17 mouse cellular contexts compared by ENCODE assay signal in genomic region chr8:61236506-61237268, GRCm38 (mm10). TPM values are rescaled to one million over a fixed set of nuclear protein-coding genes. Genes with fewer than 3 reads are reported as not detected.
DNase-seq lines count a peak whose midpoint lies in the region; ATAC-seq and TF ChIP-seq lines count a peak whose summit lies in the region.
"Had no signal": no experiment of that assay in that cellular context is flagged by ENCODE, and none has a peak within 500 bp of the region (broad histone marks: within the 10 kb centered on the region; RNA-seq: fewer than 3 reads in every experiment).

No protein-coding gene starts in this region.

- no peak for DNase-seq in heart, postnatal 36 days
- no peak for DNase-seq in lung, embryonic 14.5 days
- DNase-seq in lung, postnatal 25 days (ENCODE audit: low spot score): no peak
- DNase-seq in forebrain, postnatal 0 days: peak; percentile 81
- no peak for DNase-seq in left cerebral cortex, postnatal 10 days (ENCODE audit: extremely low spot score in 1 of 2, low spot score in 2 of 2)
- DNase-seq: adrenal gland, postnatal 10 days; cerebellum, adult 11-12 months; gastrocnemius, postnatal 36 days; kidney, adult 8-10 months; right cerebral cortex, adult 18-20 months; thymus, postnatal 36 days had no signal

- ATAC-seq in heart, embryonic 13.5 days (ENCODE audit: extremely low read depth, insufficient number of reproducible peaks, low FRiP score, low TSS enrichment): no peak
- peak; percentile 26; the same call in 1 of the 2 replicates for ATAC-seq in lung, embryonic 14.5 days (ENCODE audit: insufficient read depth)
- peak; percentile 96 for ATAC-seq in forebrain, postnatal 0 days
- peak; percentile 26; the same call in 1 of the 2 replicates for ATAC-seq in stomach, embryonic 16.5 days (ENCODE audit: insufficient read depth, low FRiP score)
- ATAC-seq in inflammation-experienced regulatory T-cells, adult 6 months: no peak
- ATAC-seq: Patski had no signal

- H3K4me2 ChIP-seq in heart, embryonic 13.5 days: peak overlapping the region; percentile 21; the same call in 1 of the 2 replicates
- no peak overlapping the region for H3K4me2 ChIP-seq in lung, embryonic 14.5 days
- H3K4me2 ChIP-seq in forebrain, postnatal 0 days (ENCODE audit: low read depth): no peak overlapping the region
- H3K4me2 ChIP-seq in stomach, embryonic 16.5 days (ENCODE audit: low read depth, low read length): no peak overlapping the region
- H3K4me2 ChIP-seq: embryonic facial prominence, embryonic 12.5 days; limb, embryonic 13.5 days had no signal

- H3K9ac ChIP-seq in heart, embryonic 13.5 days: no peak overlapping the region
- no peak overlapping the region for H3K9ac ChIP-seq in lung, embryonic 14.5 days
- no peak overlapping the region for H3K9ac ChIP-seq in forebrain, postnatal 0 days
- H3K9ac ChIP-seq in stomach, embryonic 16.5 days (ENCODE audit: low read length): no peak overlapping the region
- H3K9ac ChIP-seq: embryonic facial prominence, embryonic 12.5 days; limb, embryonic 13.5 days had no signal

- peaks cover 46% of the 10 kb centered on the region for H3K27me3 ChIP-seq in heart, embryonic 13.5 days (replicated peaks)
- no peaks in the 10 kb centered on the region for H3K27me3 ChIP-seq in lung, embryonic 14.5 days (ENCODE audit: insufficient read depth, low read length)
- H3K27me3 ChIP-seq in forebrain, postnatal 0 days (ENCODE audit: insufficient read depth, low read length): no peaks in the 10 kb centered on the region
- no peaks in the 10 kb centered on the region for H3K27me3 ChIP-seq in stomach, embryonic 16.5 days (ENCODE audit: control insufficient read depth, insufficient read depth, low read length)
- H3K27me3 ChIP-seq: embryonic facial prominence, embryonic 12.5 days; limb, embryonic 13.5 days; Patski had no signal

- intact Hi-C loops in heart, postnatal 36 days (cut with DNase I): no loop called here
- intact Hi-C loops in left cerebral cortex, postnatal 10 days (cut with DNase I): no loop called here

- no peaks in the 10 kb centered on the region for H3K9me3 ChIP-seq in heart, embryonic 13.5 days
- no peaks in the 10 kb centered on the region for H3K9me3 ChIP-seq in lung, embryonic 14.5 days (ENCODE audit: low read depth, low read length)
- H3K9me3 ChIP-seq in forebrain, postnatal 0 days (ENCODE audit: low read length): no peaks in the 10 kb centered on the region
- no peaks in the 10 kb centered on the region for H3K9me3 ChIP-seq in stomach, embryonic 16.5 days (replicated peaks; ENCODE audit: control insufficient read depth, low read length)
- H3K9me3 ChIP-seq: embryonic facial prominence, embryonic 12.5 days; limb, embryonic 13.5 days had no signal

- H3K27ac ChIP-seq in heart, embryonic 13.5 days (replicated peaks): no peak overlapping the region
- no peak overlapping the region for H3K27ac ChIP-seq in lung, embryonic 14.5 days (ENCODE audit: low read depth)
- no peak overlapping the region for H3K27ac ChIP-seq in forebrain, postnatal 0 days (ENCODE audit: low read depth, low read length)
- H3K27ac ChIP-seq in stomach, embryonic 16.5 days (ENCODE audit: low read length): no peak overlapping the region; the same call in 1 of the 2 replicates
- H3K27ac ChIP-seq: embryonic facial prominence, embryonic 12.5 days; limb, embryonic 13.5 days had no signal

- H3K4me3 ChIP-seq in heart, embryonic 13.5 days: no peak overlapping the region
- H3K4me3 ChIP-seq in lung, embryonic 14.5 days (ENCODE audit: low read depth, low read length): no peak overlapping the region
- H3K4me3 ChIP-seq in forebrain, postnatal 0 days (ENCODE audit: low read depth, low read length): no peak overlapping the region
- H3K4me3 ChIP-seq in stomach, embryonic 16.5 days (replicated peaks; ENCODE audit: low read length): no peak overlapping the region
- H3K4me3 ChIP-seq: embryonic facial prominence, embryonic 12.5 days; limb, embryonic 13.5 days had no signal

- H3K36me3 ChIP-seq in heart, embryonic 13.5 days: 0 out of 2 replicates have a peak, but pooled peaks cover under 1% of the 10 kb centered on the region
- H3K36me3 ChIP-seq in lung, embryonic 14.5 days (ENCODE audit: insufficient read depth): peaks cover 11% of the 10 kb centered on the region; the same call in 1 of the 2 replicates
- H3K36me3 ChIP-seq in forebrain, postnatal 0 days (ENCODE audit: insufficient read depth): no peaks in the 10 kb centered on the region
- 0 out of 2 replicates have a peak, but pooled peaks cover 2% of the 10 kb centered on the region for H3K36me3 ChIP-seq in stomach, embryonic 16.5 days (ENCODE audit: control insufficient read depth, insufficient read depth, low read length)

- TF ChIP-seq CTCF in lung, embryonic 14.5 days (IDR thresholded peaks at IDR 0.05; ENCODE audit: low read depth): no peak
- TF ChIP-seq CTCF in forebrain, postnatal 0 days (IDR thresholded peaks at IDR 0.05; ENCODE audit: low read depth): no peak

- WGBS in heart, embryonic 13.5 days: 30% methylated on average over 9 of the region's 9 CpGs
- 39% methylated on average over 9 of the region's 9 CpGs for WGBS in lung, embryonic 14.5 days
- WGBS in forebrain, postnatal 0 days: 64% methylated on average over 9 of the region's 9 CpGs
- 47% methylated on average over 9 of the region's 9 CpGs for WGBS in stomach, embryonic 16.5 days

- H3K4me1 ChIP-seq in heart, embryonic 13.5 days: peaks cover 20% of the 10 kb centered on the region
- peaks cover 21% of the 10 kb centered on the region for H3K4me1 ChIP-seq in lung, embryonic 14.5 days (ENCODE audit: insufficient read depth)
- H3K4me1 ChIP-seq in forebrain, postnatal 0 days (ENCODE audit: insufficient read depth): 0 out of 2 replicates have a peak, but pooled peaks cover 3% of the 10 kb centered on the region
- peaks cover 11% of the 10 kb centered on the region; the same call in 1 of the 2 replicates for H3K4me1 ChIP-seq in stomach, embryonic 16.5 days (ENCODE audit: control insufficient read depth, insufficient read depth, low read length)

RNA-seq across cellular contexts. Expression of gene Sh3rf1, which starts 13.0 kb away (rescaled TPM):
- polyA plus RNA-seq in heart, embryonic 13.5 days (2015; fragmentation: Nextera tagmentation; extraction: Ambion mirVana): 4.8 and 5.3 TPM in 2 replicates
- total RNA-seq in heart, postnatal 36 days (2021): 1 to 10 TPM; 5.7 to 6.5 TPM
- 21.2 and 22.5 TPM in 2 replicates for polyA plus RNA-seq in lung, embryonic 14.5 days (2014; fragmentation: Nextera tagmentation; extraction: Ambion mirVana)
- 28.5 and 35.4 TPM in 2 replicates for total RNA-seq in forebrain, postnatal 0 days (2014; rRNA removed)
- polyA plus RNA-seq in forebrain, postnatal 0 days (2015; fragmentation: Nextera tagmentation; extraction: Ambion mirVana): 18.3 and 27.3 TPM in 2 replicates
- polyA plus RNA-seq in stomach, embryonic 16.5 days (2015; fragmentation: Nextera tagmentation; extraction: Ambion mirVana): 10.2 and 11.0 TPM in 2 replicates
- total RNA-seq in left cerebral cortex, postnatal 10 days (2021): 10 to 100 TPM; 42.1 to 42.2 TPM
- polyA plus RNA-seq in inflammation-experienced regulatory T-cells, adult 6 months (2017; shearing (Covaris generic)): 1 to 10 TPM; 6.4 to 9.2 (median 6.4) TPM

Comparison
In these comparisons a context has a peak if more than half of its experiments do, and no peak if none do; other contexts are left out.
1. ATAC-seq: peak in lung, embryonic 14.5 days (single experiment), forebrain, postnatal 0 days (single experiment) and stomach, embryonic 16.5 days (single experiment); none in heart, embryonic 13.5 days (single experiment) and inflammation-experienced regulatory T-cells, adult 6 months (single experiment).